Mouse (Mus musculus) CH12.LX (cell line): Measurements from ENCODE around the gene Gm20683. TPM values are rescaled to one million over a fixed set of nuclear protein-coding genes. Genes with fewer than 3 reads are reported as not detected.

Source experiments
- DNase-seq: peaks from one replicate; pipeline ENCODE4 v3.0.0-alpha.2; 2013; ENCODE audit errors: extremely low read depth
- H3K27ac ChIP-seq: 2 replicates; pipeline ENCODE4 v1.5.1; 2012; ENCODE audit warnings: low read depth, mild to moderate bottlenecking, control low read depth, moderate library complexity; ENCODE audit not compliant: insufficient read depth
- H3K27me3 ChIP-seq: replicated peaks from 2 replicates; pipeline ENCODE3; 2012; ENCODE audit warnings: inconsistent platforms
- H3K36me3 ChIP-seq, 2 experiments: replicated peaks in 1 of 2; 2 replicates each; pipeline versions ENCODE3 to v1.6.1; 2012; ENCODE audit warnings: inconsistent platforms in 1 of 2, low read length in 1 of 2, mild to moderate bottlenecking in 1 of 2, mixed read lengths in 1 of 2, moderate library complexity in 1 of 2; ENCODE audit not compliant: control insufficient read depth in 1 of 2, insufficient read depth in 1 of 2
- H3K4me1 ChIP-seq, 2 experiments: 2 replicates each; pipeline ENCODE4 v1.6.1; 2012; ENCODE audit warnings: inconsistent platforms in 1 of 2, moderate library complexity in 1 of 2; ENCODE audit not compliant: insufficient read depth in 2 of 2, control insufficient read depth in 1 of 2
- H3K4me2 ChIP-seq: 2 replicates; pipeline ENCODE4 v1.6.1; 2012; ENCODE audit warnings: low read depth, mild to moderate bottlenecking, control low read depth; ENCODE audit not compliant: poor library complexity, insufficient read depth, severe bottlenecking
- H3K4me3 ChIP-seq, 3 experiments: fragments of 150-350 bp in 1 of 3; sonication (generic) in 1 of 3; replicated peaks in 1 of 3; 2 replicates each; pipeline versions ENCODE3 to v1.5.1; 2011 to 2012; ENCODE audit warnings: low read depth in 2 of 3, low read length in 2 of 3, mild to moderate bottlenecking in 2 of 3, moderate library complexity in 2 of 3, control low read depth in 1 of 3, improper control_type of control experiment in 1 of 3, inconsistent platforms in 1 of 3, mixed read lengths in 1 of 3; ENCODE audit not compliant: poor library complexity in 1 of 3
- H3K79me2 ChIP-seq: replicated peaks from 2 replicates; pipeline ENCODE4 v1.6.1; 2012; ENCODE audit warnings: mild to moderate bottlenecking, moderate library complexity; ENCODE audit not compliant: control insufficient read depth, poor library complexity, insufficient read depth, severe bottlenecking; ENCODE audit errors: extremely low read depth
- H3K9ac ChIP-seq: 2 replicates; pipeline ENCODE4 v1.6.1; 2012; ENCODE audit warnings: low read depth, mild to moderate bottlenecking, control low read depth, moderate library complexity; ENCODE audit not compliant: insufficient read depth
- H3K9me3 ChIP-seq: replicated peaks from 2 replicates; pipeline ENCODE3; 2012; ENCODE audit warnings: low read length, inconsistent platforms, mixed read lengths
- CTCF ChIP-seq, 2 experiments: IDR thresholded peaks in 1 of 2; conservative IDR thresholded peaks in 1 of 2; 2 replicates each; pipeline ENCODE4 v1.5.1; 2011 to 2012; ENCODE audit warnings: low read depth in 2 of 2, low read length in 2 of 2, improper control_type of control experiment in 1 of 2, inconsistent platforms in 1 of 2, mild to moderate bottlenecking in 1 of 2, moderate library complexity in 1 of 2
- ETS1 ChIP-seq: conservative IDR thresholded peaks from 2 replicates; pipeline ENCODE4 v1.6.1; 2012; ENCODE audit warnings: low read depth, mild to moderate bottlenecking, inconsistent platforms, low read length, improper control_type of control experiment, moderate library complexity
- JUN ChIP-seq: IDR thresholded peaks from 2 replicates; pipeline ENCODE4 v1.6.1; 2011; ENCODE audit warnings: low read depth, mild to moderate bottlenecking, low read length, improper control_type of control experiment, moderate library complexity; ENCODE audit not compliant: insufficient read depth
- JUND ChIP-seq: conservative IDR thresholded peaks from 2 replicates; pipeline ENCODE4 v1.6.1; 2011; ENCODE audit warnings: low read depth, low read length, improper control_type of control experiment
- MXI1 ChIP-seq: IDR thresholded peaks from 2 replicates; pipeline ENCODE4 v1.6.1; 2011; ENCODE audit warnings: mild to moderate bottlenecking, low read depth, low read length, improper control_type of control experiment
- NRF1 ChIP-seq: IDR thresholded peaks from 2 replicates; pipeline ENCODE4 v1.6.1; 2014; ENCODE audit warnings: low read depth, mild to moderate bottlenecking, inconsistent platforms, low read length, improper control_type of control experiment, moderate library complexity
- SIN3A ChIP-seq: IDR thresholded peaks from 2 replicates; pipeline ENCODE4 v1.6.1; 2012; ENCODE audit warnings: low read length, improper control_type of control experiment, inconsistent platforms
- TBP ChIP-seq: conservative IDR thresholded peaks from 2 replicates; pipeline ENCODE4 v1.6.1; 2011; ENCODE audit warnings: low read depth, low read length, improper control_type of control experiment
- USF1 ChIP-seq: IDR thresholded peaks from 2 replicates; pipeline ENCODE4 v1.6.1; 2014; ENCODE audit warnings: low read depth, mild to moderate bottlenecking, inconsistent platforms, low read length, improper control_type of control experiment
- ZMIZ1 ChIP-seq: IDR thresholded peaks from 2 replicates; pipeline ENCODE4 v1.6.1; 2012; ENCODE audit warnings: low read depth, mild to moderate bottlenecking, inconsistent platforms, low read length, improper control_type of control experiment
- dilution Hi-C: fragments of 300-500 bp; cut with MboI; formaldehyde crosslinking; loops from 2 replicates; pipeline ENCODE4 v1.14.3; 2020; ENCODE audit warnings: low sequenced_read_pairs; ENCODE audit not compliant: extremely low pct_unique_long_range_greater_than_20kb, extremely low pct_ligation_motif_present
- in situ Hi-C: fragments of 300-500 bp; cut with MboI; formaldehyde crosslinking; loops from 3 replicates; pipeline ENCODE4 v1.14.3; 2019; ENCODE audit warnings: low sequenced_read_pairs, low pct_ligation_motif_present, low pct_unique_long_range_greater_than_20kb, mixed read lengths
- polyA plus RNA-seq: library from polyadenylated mRNA; unstranded; fragments of >175 nt; gene quantifications from 2 replicates; pipeline ENCODE4 v1.2.1, GENCODE M21; 2012; ENCODE audit warnings: low read depth; ENCODE audit not compliant: insufficient read length
- total RNA-seq, 2 experiments: library from RNA; depleted of rRNA; stranded (reverse); fragments of 300-350 nt in 1 of 2; fragments of >200 nt in 1 of 2; gene quantifications; 2 replicates each; pipeline ENCODE4 v1.2.3; 2012 to 2014

Gene Gm20683
- total and polyA plus RNA-seq, 3 experiments = 1.3 to 4.8 (median 3.8) TPM

DNA sequence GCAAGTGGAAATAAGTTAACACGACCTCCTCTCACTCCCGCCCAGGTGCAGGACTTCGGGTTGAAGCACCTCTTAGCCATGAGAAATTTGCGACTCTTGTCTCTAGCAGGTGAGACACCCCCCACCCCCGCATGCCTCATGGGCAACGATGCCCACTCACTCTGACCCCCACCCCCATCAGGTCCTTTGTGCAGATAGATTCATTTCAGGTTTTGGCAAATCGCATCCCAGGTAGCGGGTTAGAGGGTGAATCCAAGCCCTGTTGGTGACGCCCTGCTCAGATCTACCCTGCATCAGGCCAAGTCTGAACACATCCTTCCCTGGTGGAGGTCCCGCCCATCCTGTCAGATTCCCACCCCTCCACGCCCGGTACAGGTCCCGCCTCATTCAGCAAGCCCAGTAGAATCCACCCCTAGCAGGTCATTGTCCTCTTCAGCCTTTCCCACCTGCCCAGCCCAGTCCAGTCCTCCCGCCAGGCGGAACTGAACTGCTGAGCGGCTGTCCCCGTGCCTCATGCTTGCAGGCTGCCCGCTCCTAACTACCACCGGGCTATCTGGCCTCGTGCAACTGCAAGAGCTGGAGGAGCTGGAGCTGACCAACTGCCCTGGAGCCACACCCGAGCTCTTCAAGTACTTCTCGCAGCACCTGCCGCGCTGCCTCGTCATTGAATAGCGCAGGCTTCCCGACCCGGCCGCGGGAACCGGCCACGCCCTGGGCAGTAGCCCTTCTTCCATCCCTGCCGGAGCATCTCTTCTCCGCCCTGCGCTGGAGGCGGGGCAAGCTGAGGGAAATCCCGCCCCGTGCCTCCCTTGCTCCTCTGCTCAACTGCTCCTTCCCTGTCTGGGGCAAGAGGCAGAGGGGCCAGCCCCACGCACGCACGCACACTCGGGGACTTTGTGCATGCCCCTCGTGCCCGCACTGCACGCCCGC, 22.4 kb downstream of the Gm20683 start:
- in situ Hi-C loops (no loop called here), dilution Hi-C loops (no loop called here)
- Histone ChIP-seq H3K36me3 (no peaks in the 10 kb centered on the region), H3K9ac (no peak overlapping the region), H3K9me3 (no peaks in the 10 kb centered on the region), H3K4me2 (peak overlapping the region; percentile 76), H3K27ac (no peak overlapping the region)
- no peak for DNase-seq
- no peak for TF ChIP-seq CTCF (conservative IDR thresholded peaks at IDR 0.05 in 1 of 2, IDR thresholded peaks at IDR 0.05 in 1 of 2; ENCODE audit: low read depth in 2 of 2, low read length in 2 of 2)
- no peak for TF ChIP-seq JUN
- no peak for TF ChIP-seq ETS1
- peak; percentile 36; the same call in 1 of the 2 replicates for TF ChIP-seq NRF1
- no peak for TF ChIP-seq ZMIZ1
- TF ChIP-seq, all 38 proteins: peak for 1
- H3K27me3 ChIP-seq = peaks cover 81% of the 10 kb centered on the region
- no peaks in the 10 kb centered on the region for H3K79me2 ChIP-seq
- peaks cover 12 to 17% of the 10 kb centered on the region in 2 experiments for H3K4me1 ChIP-seq
- H3K4me3 ChIP-seq = peak overlapping the region in 1 of 3 experiments; percentile 15

DNA sequence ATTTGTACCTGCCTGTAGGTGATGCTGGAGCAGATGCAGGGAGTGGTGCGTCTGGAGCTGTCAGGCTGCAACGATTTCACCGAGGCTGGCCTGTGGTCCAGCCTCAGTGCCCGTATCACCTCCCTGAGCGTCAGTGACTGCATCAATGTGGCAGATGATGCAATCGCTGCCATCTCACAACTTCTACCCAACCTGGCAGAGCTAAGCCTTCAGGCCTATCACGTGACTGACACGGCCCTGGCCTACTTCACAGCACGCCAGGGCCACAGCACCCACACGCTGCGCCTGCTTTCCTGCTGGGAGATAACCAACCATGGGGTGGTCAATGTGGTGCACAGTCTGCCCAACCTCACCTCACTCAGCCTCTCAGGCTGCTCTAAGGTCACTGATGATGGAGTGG, 23.9 kb downstream of the Gm20683 start:
- TF ChIP-seq USF1 (peak; percentile 15; the same call in 1 of the 2 replicates), TBP (no peak)
- Histone ChIP-seq H3K4me2 (no peak overlapping the region), H3K9ac (no peak overlapping the region), H3K4me1 (peaks cover 12 to 13% of the 10 kb centered on the region in 2 experiments), H3K9me3 (no peaks in the 10 kb centered on the region), H3K27ac (no peak overlapping the region), H3K27me3 (peaks cover 94% of the 10 kb centered on the region), H3K36me3 (no peaks in the 10 kb centered on the region), H3K4me3 (no peak overlapping the region), H3K79me2 (no peaks in the 10 kb centered on the region)
- dilution Hi-C loops = no loop called here
- no peak for DNase-seq
- in situ Hi-C loops = no loop called here

DNA sequence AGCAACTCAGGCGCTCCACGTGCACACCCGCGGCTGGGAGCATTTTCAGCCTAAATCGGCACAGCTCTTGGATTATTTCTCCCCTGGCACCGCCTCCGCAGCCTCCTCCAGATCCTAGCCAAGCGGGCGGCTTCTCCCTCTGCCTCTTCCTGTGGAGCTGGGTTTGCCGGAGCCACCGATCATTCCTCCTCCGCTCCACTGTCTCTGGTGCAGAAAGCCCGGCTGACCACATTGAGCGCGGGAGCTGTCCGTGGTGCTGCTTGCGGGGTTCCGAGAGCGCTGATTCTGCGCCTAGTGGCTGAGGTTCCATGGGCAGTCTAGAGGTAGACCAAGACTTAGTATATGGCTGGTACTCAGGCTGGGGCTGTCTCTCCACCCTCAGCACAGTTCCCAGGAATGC, 28.1 kb downstream of the Gm20683 start:
- DNase-seq = peak; percentile 57
- Histone ChIP-seq H3K27me3 (peaks cover 95% of the 10 kb centered on the region), H3K79me2 (no peaks in the 10 kb centered on the region), H3K9me3 (no peaks in the 10 kb centered on the region), H3K4me2 (no peak overlapping the region), H3K4me3 (no peak overlapping the region), H3K27ac (no peak overlapping the region), H3K9ac (no peak overlapping the region), H3K36me3 (no peaks in the 10 kb centered on the region), H3K4me1 (peaks cover 2 to 5% of the 10 kb centered on the region in 2 experiments; a peak in 3 of 4 replicates)
- no peak for TF ChIP-seq JUND
- peak; percentile 87 for TF ChIP-seq MXI1
- TF ChIP-seq CTCF (conservative IDR thresholded peaks at IDR 0.05 in 1 of 2, IDR thresholded peaks at IDR 0.05 in 1 of 2; ENCODE audit: low read depth in 2 of 2, low read length in 2 of 2) = peak in 1 of 2 experiments; percentile 50; a peak in 2 of 4 replicates
- peak; percentile 81; the same call in 1 of the 2 replicates for TF ChIP-seq SIN3A
- dilution Hi-C loops = no loop called here
- in situ Hi-C loops = no loop called here
